Mouse (Mus musculus) heart, adult 2 months (tissue): Measurements from ENCODE around the gene Sidt2. TPM values are rescaled to one million over a fixed set of nuclear protein-coding genes. Genes with fewer than 3 reads are reported as not detected.
A peak's percentile ranks its signal among the peaks of the same experiment; 100 is the strongest.

Experiments used
- DNase-seq, 2 experiments: peaks; one replicate each; pipeline ENCODE4 v3.0.0; 2021
- H3K27ac ChIP-seq: fragments of 200-600 bp; 2 replicates; pipeline ENCODE4 v1.8.1; 2022
- H3K27me3 ChIP-seq: fragments of 200-500 bp; 2 replicates; pipeline ENCODE4 v1.6.1; 2012; ENCODE audit warnings: mild to moderate bottlenecking, low read length, inconsistent platforms, mixed read lengths; ENCODE audit not compliant: control insufficient read depth, insufficient read depth
- H3K36me3 ChIP-seq: fragments of 200-500 bp; 2 replicates; pipeline ENCODE4 v1.6.1; 2012; ENCODE audit warnings: low read length, inconsistent platforms; ENCODE audit not compliant: control insufficient read depth, insufficient read depth
- H3K4me1 ChIP-seq: fragments of 200-500 bp; 2 replicates; pipeline ENCODE4 v1.6.1; 2011; ENCODE audit warnings: low read length; ENCODE audit not compliant: control insufficient read depth, insufficient read depth
- H3K4me3 ChIP-seq: fragments of 200-600 bp; 2 replicates; pipeline ENCODE4 v1.8.1; 2022
- H3K79me2 ChIP-seq: fragments of 200-500 bp; replicated peaks from 2 replicates; pipeline ENCODE4 v1.6.1; 2012; ENCODE audit warnings: mild to moderate bottlenecking, inconsistent platforms, low read length, moderate library complexity, mixed read lengths; ENCODE audit not compliant: control insufficient read depth, insufficient read depth
- H3K9ac ChIP-seq: fragments of 200-500 bp; 2 replicates; pipeline ENCODE4 v1.6.1; 2012; ENCODE audit warnings: low read depth, mild to moderate bottlenecking, control low read depth, inconsistent platforms, low read length, mixed read lengths
- CTCF ChIP-seq: fragments of 200-600 bp; IDR thresholded peaks from 2 replicates; pipeline ENCODE4 v1.8.1; 2022; ENCODE audit warnings: antibody characterized with exemption, mild to moderate bottlenecking, moderate library complexity
- EP300 ChIP-seq: fragments of 200-500 bp; IDR thresholded peaks from 2 replicates; pipeline ENCODE4 v1.6.1; 2011; ENCODE audit warnings: low read depth, low read length, control low read depth; ENCODE audit not compliant: insufficient read depth
- POLR2A ChIP-seq: fragments of 200-500 bp; IDR thresholded peaks from 2 replicates; pipeline ENCODE4 v1.6.1; 2011; ENCODE audit warnings: mild to moderate bottlenecking, low read depth, low read length, control low read depth; ENCODE audit not compliant: insufficient read depth
- WGBS: fragments of 180-500 bp; shearing (Covaris S2); methylation state at CpG from one replicate; pipeline ENCODE4 v1.1.7; 2018; 5-methylcytosine and 5-hydroxymethylcytosine counted together
- intact Hi-C: fragments of 180-260 bp; cut with DNase I; formaldehyde crosslinking; loops from one replicate; pipeline ENCODE4 v1.15.1; 2025
- microRNA-seq, 2 experiments: library from miRNA; unstranded; fragments of <30 nt; microRNA quantifications; one replicate each; pipeline ENCODE4 v1.2.0; 2021
- polyA plus RNA-seq: library from polyadenylated mRNA; depleted of rRNA; stranded (reverse); fragments of >200 nt; gene quantifications from 2 replicates; pipeline ENCODE4 v1.2.3, GENCODE M21; 2012; rRNA removed
- total RNA-seq, 2 experiments: library from RNA; stranded (reverse); gene quantifications; 2 replicates each; pipeline ENCODE4 v1.2.3; 2021

Gene Sidt2
- total and polyA plus RNA-seq, 3 experiments, result 71.6 to 216 (median 81.7) TPM

- Histone ChIP-seq H3K27me3 (no peaks in the 10 kb centered on the region), H3K4me1 (peaks cover 3% of the 10 kb centered on the region), H3K27ac (peak overlapping the region; percentile 100), H3K79me2 (peaks cover 6% of the 10 kb centered on the region), H3K4me3 (peak overlapping the region; percentile 83), H3K36me3 (peaks cover 2% of the 10 kb centered on the region), H3K9ac (peak overlapping the region; percentile 87)
- TF ChIP-seq POLR2A, result no peak
- TF ChIP-seq EP300, result no peak
- TF ChIP-seq CTCF, result no peak
- intact Hi-C loops, result loop anchor here (5.0 kb wide), 2 partner anchors 76 to 376 kb away; partner anchors contain the start of gene Bud13
- no peak for DNase-seq
- under 1% methylated on average over 23 of the region's 27 CpGs for WGBS
Observed at GRCm38 (mm10) chr9:45905811-45906237, 49.2 kb downstream of the Sidt2 start.

- intact Hi-C loops, result loop anchor here (5.0 kb wide), 2 partner anchors 77 to 377 kb away; partner anchors contain the start of gene Bud13
- Histone ChIP-seq H3K4me3 (peak overlapping the region; percentile 83; the same call in 1 of the 2 replicates), H3K79me2 (peaks cover 6% of the 10 kb centered on the region), H3K36me3 (peaks cover 2% of the 10 kb centered on the region), H3K9ac (no peak overlapping the region), H3K27ac (no peak overlapping the region), H3K27me3 (no peaks in the 10 kb centered on the region), H3K4me1 (peaks cover 3% of the 10 kb centered on the region)
- DNase-seq, result no peak
- 55% methylated on average over 4 of the region's 4 CpGs for WGBS
- TF ChIP-seq EP300 (no peak), CTCF (no peak), POLR2A (no peak)
Observed at GRCm38 (mm10) chr9:45905196-45905595, 49.9 kb downstream of the Sidt2 start.

GRCm38 (mm10) chr9:45893681-45894080, 61.4 kb downstream of the Sidt2 start:
- intact Hi-C loops, result no loop called here
- H3K4me1 ChIP-seq, result no peaks in the 10 kb centered on the region
- TF ChIP-seq POLR2A (no peak), CTCF (no peak)

More at GRCm38 (mm10) chr9:45893681-45894080, 61.4 kb downstream of the Sidt2 start:
- H3K36me3 ChIP-seq, result peaks cover 4% of the 10 kb centered on the region; the same call in 1 of the 2 replicates
- H3K9ac ChIP-seq, result no peak overlapping the region
- H3K27me3 ChIP-seq, result no peaks in the 10 kb centered on the region
- H3K27ac ChIP-seq, result no peak overlapping the region
- no peaks in the 10 kb centered on the region for H3K79me2 ChIP-seq
- no peak overlapping the region for H3K4me3 ChIP-seq
- no peak for DNase-seq

Small RNAs within 50 kb of the gene (microRNA-seq; reads per million reads assigned to microRNA genes)
- 0.39 to 1.1 reads per million in 2 experiments for gene Mir7087

Other genes starting within 250 kb of the Sidt2 start
- gene Cep164, start 126.6 kb downstream of the Sidt2 start, total RNA-seq, result 1 to 10 TPM; 6.0 to 6.2 TPM
- gene Cep164, start 126.6 kb downstream of the Sidt2 start, polyA plus RNA-seq, result 6.0 and 7.4 TPM in 2 replicates
- 10 to 100 TPM; 29.5 to 30.6 TPM for gene Bace1, start 116.7 kb downstream of the Sidt2 start, total RNA-seq
- gene Bace1, start 116.7 kb downstream of the Sidt2 start, polyA plus RNA-seq, result 22.7 and 25.3 TPM in 2 replicates
- gene Pcsk7, start 48.8 kb downstream of the Sidt2 start, total RNA-seq, result 10 to 100 TPM; 12.2 to 13.9 TPM
- gene Pcsk7, start 48.8 kb downstream of the Sidt2 start, polyA plus RNA-seq, result 18.4 and 26.8 TPM in 2 replicates
- 10 to 100 TPM; 31.8 to 37.1 TPM for gene Rnf214, start 48.3 kb downstream of the Sidt2 start, total RNA-seq
- gene Rnf214, start 48.3 kb downstream of the Sidt2 start, polyA plus RNA-seq, result 12.5 and 21.8 TPM in 2 replicates
- gene Tagln, start 19.2 kb downstream of the Sidt2 start, total RNA-seq, result 10 to 100 TPM; 84.0 to 93.6 TPM
- gene Tagln, start 19.2 kb downstream of the Sidt2 start, polyA plus RNA-seq, result 97.6 and 116 TPM in 2 replicates
- gene Pafah1b2, start 57.4 kb upstream of the Sidt2 start, total RNA-seq, result 10 to 100 TPM; 46.0 to 49.0 TPM
- gene Pafah1b2, start 57.4 kb upstream of the Sidt2 start, polyA plus RNA-seq, result 17.1 and 28.8 TPM in 2 replicates
- 10 to 100 TPM; 62.1 to 81.1 TPM for gene Sik3, start 57.6 kb upstream of the Sidt2 start, total RNA-seq
- 30.7 and 32.1 TPM in 2 replicates for gene Sik3, start 57.6 kb upstream of the Sidt2 start, polyA plus RNA-seq